Mouse (Mus musculus): ENCODE measurements around the gene Cux2. TPM values are rescaled to one million over a fixed set of nuclear protein-coding genes. Genes with fewer than 3 reads are reported as not detected.

The Cux2 gene
- total RNA-seq, 1 experiment from 2014 or later, result under 0.01 TPM

GRCm38 (mm10) chr5:121985855-121986254, 64.0 kb downstream of the Cux2 start:
- ATAC-seq (ENCODE audit: extremely low read depth, insufficient number of reproducible peaks, low FRiP score, poor library complexity, severe bottlenecking), result no peak

GRCm38 (mm10) chr5:121981650-121982131, 68.2 kb downstream of the Cux2 start:
- ATAC-seq (ENCODE audit: extremely low read depth, insufficient number of reproducible peaks, low FRiP score, poor library complexity, severe bottlenecking), result no peak

GRCm38 (mm10) chr5:121976331-121976730, 73.6 kb downstream of the Cux2 start:
- ATAC-seq (ENCODE audit: extremely low read depth, insufficient number of reproducible peaks, low FRiP score, poor library complexity, severe bottlenecking), result no peak

- no peak for ATAC-seq (ENCODE audit: extremely low read depth, insufficient number of reproducible peaks, low FRiP score, poor library complexity, severe bottlenecking)
These were observed 76.4 kb downstream of the Cux2 start for GRCm38 (mm10) chr5:121973541-121973940.

- no peak for ATAC-seq (ENCODE audit: extremely low read depth, insufficient number of reproducible peaks, low FRiP score, poor library complexity, severe bottlenecking)
These were observed 77.2 kb downstream of the Cux2 start for GRCm38 (mm10) chr5:121972680-121973192.

- ATAC-seq (ENCODE audit: extremely low read depth, insufficient number of reproducible peaks, low FRiP score, poor library complexity, severe bottlenecking), result no peak
These were observed 80.9 kb downstream of the Cux2 start for GRCm38 (mm10) chr5:121968999-121969398.

- ATAC-seq (ENCODE audit: extremely low read depth, insufficient number of reproducible peaks, low FRiP score, poor library complexity, severe bottlenecking), result no peak
These were observed 81.5 kb downstream of the Cux2 start for GRCm38 (mm10) chr5:121968416-121968815.

- no peak for ATAC-seq (ENCODE audit: extremely low read depth, insufficient number of reproducible peaks, low FRiP score, poor library complexity, severe bottlenecking)
These were observed 82.4 kb downstream of the Cux2 start for GRCm38 (mm10) chr5:121967520-121967919.

GRCm38 (mm10) chr5:121966940-121967339, 83.0 kb downstream of the Cux2 start:
- ATAC-seq (ENCODE audit: extremely low read depth, insufficient number of reproducible peaks, low FRiP score, poor library complexity, severe bottlenecking), result no peak

GRCm38 (mm10) chr5:121962974-121963373, 86.9 kb downstream of the Cux2 start:
- no peak for ATAC-seq (ENCODE audit: extremely low read depth, insufficient number of reproducible peaks, low FRiP score, poor library complexity, severe bottlenecking)

GRCm38 (mm10) chr5:121962359-121962758, 87.5 kb downstream of the Cux2 start:
- ATAC-seq (ENCODE audit: extremely low read depth, insufficient number of reproducible peaks, low FRiP score, poor library complexity, severe bottlenecking), result no peak

GRCm38 (mm10) chr5:121961256-121961655, 88.6 kb downstream of the Cux2 start:
- no peak for ATAC-seq (ENCODE audit: extremely low read depth, insufficient number of reproducible peaks, low FRiP score, poor library complexity, severe bottlenecking)

- no peak for ATAC-seq (ENCODE audit: extremely low read depth, insufficient number of reproducible peaks, low FRiP score, poor library complexity, severe bottlenecking)
These were observed 90.2 kb downstream of the Cux2 start for GRCm38 (mm10) chr5:121959688-121960087.

- no peak for ATAC-seq (ENCODE audit: extremely low read depth, insufficient number of reproducible peaks, low FRiP score, poor library complexity, severe bottlenecking)
These were observed 91.4 kb downstream of the Cux2 start for GRCm38 (mm10) chr5:121958551-121958950.

- ATAC-seq (ENCODE audit: extremely low read depth, insufficient number of reproducible peaks, low FRiP score, poor library complexity, severe bottlenecking), result no peak
These were observed 94.1 kb downstream of the Cux2 start for GRCm38 (mm10) chr5:121955806-121956205.

GRCm38 (mm10) chr5:121950175-121950574, 99.7 kb downstream of the Cux2 start:
- ATAC-seq (ENCODE audit: extremely low read depth, insufficient number of reproducible peaks, low FRiP score, poor library complexity, severe bottlenecking), result no peak

- ATAC-seq (ENCODE audit: extremely low read depth, insufficient number of reproducible peaks, low FRiP score, poor library complexity, severe bottlenecking), result no peak
These were observed 100.9 kb downstream of the Cux2 start for GRCm38 (mm10) chr5:121949050-121949443.

GRCm38 (mm10) chr5:121948302-121949049, 101.4 kb downstream of the Cux2 start:
- no peak for ATAC-seq (ENCODE audit: extremely low read depth, insufficient number of reproducible peaks, low FRiP score, poor library complexity, severe bottlenecking)

GRCm38 (mm10) chr5:121946657-121947245, 103.2 kb downstream of the Cux2 start:
- no peak for ATAC-seq (ENCODE audit: extremely low read depth, insufficient number of reproducible peaks, low FRiP score, poor library complexity, severe bottlenecking)

GRCm38 (mm10) chr5:121945819-121946218, 104.1 kb downstream of the Cux2 start:
- no peak for ATAC-seq (ENCODE audit: extremely low read depth, insufficient number of reproducible peaks, low FRiP score, poor library complexity, severe bottlenecking)

Measured in neutrophil, adult 5-6 weeks (primary cell).